Mouse (Mus musculus) olfactory bulb, adult 2 months (tissue): ENCODE measurements around the gene Large1. TPM values are rescaled to one million over a fixed set of nuclear protein-coding genes. Genes with fewer than 3 reads are reported as not detected.
"Not testable (repeated sequence)": the region's sequence is repeated elsewhere in the genome, so short reads cannot be mapped to it uniquely, and the experiment has no call there.

ENCODE experiments used
- H3K27ac ChIP-seq: fragments of 200-500 bp; 2 replicates; pipeline ENCODE4 v1.5.1; 2012; ENCODE audit warnings: low read depth, low read length; ENCODE audit not compliant: insufficient read depth
- H3K4me1 ChIP-seq: fragments of 200-500 bp; 2 replicates; pipeline ENCODE4 v1.6.1; 2012; ENCODE audit warnings: low read length; ENCODE audit not compliant: control insufficient read depth, insufficient read depth
- H3K4me3 ChIP-seq: fragments of 200-500 bp; 2 replicates; pipeline ENCODE4 v1.5.1; 2012; ENCODE audit warnings: mild to moderate bottlenecking, low read depth, low read length, moderate library complexity; ENCODE audit not compliant: insufficient read depth
- CTCF ChIP-seq: fragments of 200-500 bp; IDR thresholded peaks from 2 replicates; pipeline ENCODE4 v1.5.1; 2012; ENCODE audit warnings: low read depth, mild to moderate bottlenecking, low read length, moderate library complexity; ENCODE audit not compliant: insufficient read depth
- POLR2A ChIP-seq: fragments of 200-500 bp; IDR thresholded peaks from 2 replicates; pipeline ENCODE4 v1.6.1; 2012; ENCODE audit warnings: mild to moderate bottlenecking, low read depth, low read length, moderate library complexity; ENCODE audit not compliant: insufficient read depth
- WGBS: fragments of 180-500 bp; shearing (Covaris S2); methylation state at CpG from one replicate; pipeline ENCODE4 v1.1.7; 2018; 5-methylcytosine and 5-hydroxymethylcytosine counted together
- polyA plus RNA-seq: library from polyadenylated mRNA; stranded (reverse); fragments of >200 nt; gene quantifications from 2 replicates; pipeline ENCODE4 v1.2.4, GENCODE M21; 2012; ENCODE audit warnings: low replicate concordance; ENCODE audit not compliant: missing spikeins, insufficient read depth, insufficient read length

Large1 gene
- polyA plus RNA-seq, 1 experiment = not detected

DNA sequence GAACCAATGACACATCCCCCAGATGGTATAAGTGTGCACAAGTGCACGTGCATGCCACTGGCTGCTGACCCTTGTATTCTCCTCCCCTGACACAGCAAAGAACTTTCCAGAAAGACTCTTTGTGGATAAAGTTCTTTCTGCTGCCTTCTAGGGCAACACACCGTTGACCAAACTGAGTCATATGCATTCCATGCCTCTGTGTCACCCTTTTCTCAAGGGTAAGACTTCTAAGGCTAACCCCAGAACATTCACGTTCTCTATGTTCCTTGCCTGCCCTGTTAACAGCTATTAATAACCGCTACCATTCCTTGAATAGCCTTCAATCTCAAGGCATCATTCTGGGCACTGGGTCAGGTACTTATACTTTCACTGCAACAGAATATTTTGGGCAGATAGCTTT lies 77.3 kb downstream of the Large1 start:
- H3K27ac ChIP-seq = no peak overlapping the region
- TF ChIP-seq CTCF (no peak), POLR2A (no peak)
- H3K4me1 ChIP-seq = peaks cover 5% of the 10 kb centered on the region; the same call in 1 of the 2 replicates
- H3K4me3 ChIP-seq = no peak overlapping the region
- 82% methylated on average over 4 of the region's 4 CpGs for WGBS

DNA sequence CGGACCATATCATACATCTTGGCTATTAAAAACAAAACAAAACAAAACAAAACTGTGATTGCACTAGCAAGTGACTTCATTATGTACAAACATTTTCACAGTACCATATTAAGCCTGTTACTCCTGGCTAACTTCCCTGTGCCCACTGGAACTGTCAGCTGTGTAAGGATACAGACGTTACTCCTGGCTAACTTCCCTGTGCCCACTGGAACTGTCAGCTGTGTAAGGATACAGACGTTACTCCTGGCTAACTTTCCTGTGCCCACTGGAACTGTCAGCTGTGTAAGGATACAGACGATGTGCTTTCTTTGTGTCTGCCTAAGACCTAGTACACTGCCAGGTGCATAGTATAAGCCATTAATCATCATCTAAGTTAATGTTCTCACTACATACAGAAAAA lies 77.9 kb downstream of the Large1 start:
- not testable (repeated sequence) for H3K4me1 ChIP-seq, H3K4me3 ChIP-seq, H3K27ac ChIP-seq
- 30% methylated on average over 4 of the region's 4 CpGs for WGBS

DNA sequence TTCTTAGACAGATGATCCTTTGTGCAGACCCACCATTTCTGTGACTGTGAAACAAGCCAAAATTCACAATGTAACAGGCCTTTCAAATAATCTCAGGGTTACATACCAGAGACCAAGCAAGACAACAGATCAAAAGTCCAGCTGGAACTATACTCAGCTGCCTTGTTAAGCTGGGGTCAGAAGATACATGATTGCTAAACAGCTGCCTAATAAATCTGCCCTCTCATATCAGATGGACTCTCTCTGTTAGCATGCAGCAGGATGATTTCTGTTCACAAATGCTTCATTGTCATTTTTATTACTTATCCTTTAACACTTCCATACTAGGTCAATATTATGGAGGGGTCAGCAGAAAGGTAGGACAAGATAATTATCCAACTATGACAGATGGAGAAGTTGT lies 80.2 kb downstream of the Large1 start:
- peaks cover 5% of the 10 kb centered on the region; the same call in 1 of the 2 replicates for H3K4me1 ChIP-seq
- no peak overlapping the region for H3K4me3 ChIP-seq
- TF ChIP-seq POLR2A = no peak
- no peak for TF ChIP-seq CTCF
- no peak overlapping the region for H3K27ac ChIP-seq

DNA sequence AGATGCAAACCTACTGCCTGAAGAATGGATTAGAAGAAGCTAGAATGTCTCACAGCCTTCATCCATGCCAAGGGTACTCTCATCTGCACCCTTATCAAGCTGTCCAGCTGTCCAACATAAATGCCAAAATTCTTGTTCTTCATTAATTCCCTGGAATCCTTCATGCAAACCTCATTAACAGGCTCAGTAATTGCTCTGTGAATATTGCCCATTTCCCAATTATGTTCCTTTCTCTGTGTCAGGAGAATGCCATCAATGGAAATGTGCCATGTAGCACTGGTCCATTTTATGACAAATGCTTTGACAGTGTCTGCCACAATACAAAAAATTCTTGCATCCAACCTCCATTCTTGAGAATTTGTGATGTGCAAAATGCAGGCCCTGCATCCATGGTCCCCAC lies 82.3 kb downstream of the Large1 start:
- no peak overlapping the region for H3K4me3 ChIP-seq
- H3K4me1 ChIP-seq = peaks cover 5% of the 10 kb centered on the region; the same call in 1 of the 2 replicates
- no peak overlapping the region for H3K27ac ChIP-seq
- TF ChIP-seq CTCF (no peak), POLR2A (no peak)

DNA sequence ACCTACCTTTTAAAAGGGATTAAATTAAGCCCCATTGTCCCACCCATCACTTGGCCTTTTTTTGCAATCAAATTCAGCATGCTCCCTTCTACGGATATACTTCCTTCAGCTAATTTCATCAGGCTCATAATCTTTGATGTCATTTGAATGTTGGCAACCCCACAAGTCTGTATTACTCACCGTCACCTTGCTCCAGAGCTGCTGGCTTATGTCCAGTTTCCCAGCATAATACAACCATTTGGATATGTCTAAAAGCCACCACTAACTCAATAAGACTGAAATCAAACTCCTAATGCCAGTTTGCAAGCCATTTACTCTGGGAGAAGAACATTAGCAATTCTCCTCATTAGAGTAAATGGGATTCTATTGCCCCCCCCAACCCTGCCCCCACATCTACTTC lies 95.4 kb downstream of the Large1 start:
- Histone ChIP-seq H3K27ac (no peak overlapping the region), H3K4me1 (no peaks in the 10 kb centered on the region), H3K4me3 (no peak overlapping the region)
- 57% methylated on average over 2 of the region's 2 CpGs for WGBS
- TF ChIP-seq POLR2A (no peak), CTCF (no peak)

DNA sequence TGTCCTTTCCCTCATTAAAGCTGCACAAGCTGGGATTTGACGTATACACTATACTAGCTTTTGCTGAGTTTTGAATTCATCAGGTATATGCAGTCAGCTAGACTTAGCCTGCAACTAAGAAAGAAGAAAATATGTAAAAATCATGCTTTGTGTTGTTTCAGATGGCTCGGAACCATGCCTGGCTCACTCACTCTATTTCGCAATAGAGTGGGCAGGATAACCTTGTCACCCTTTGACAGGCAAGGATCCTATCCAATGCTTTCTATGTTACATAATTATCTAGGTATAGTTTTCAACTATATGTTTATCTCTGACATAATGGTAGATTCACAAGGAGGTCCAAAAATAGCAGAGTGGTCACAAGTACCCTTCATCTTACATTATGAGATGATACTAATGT lies 109.2 kb downstream of the Large1 start:
- TF ChIP-seq POLR2A (no peak), CTCF (no peak)
- H3K4me1 ChIP-seq = no peaks in the 10 kb centered on the region
- 91% methylated on average over 3 of the region's 3 CpGs for WGBS
- H3K4me3 ChIP-seq = no peak overlapping the region
- no peak overlapping the region for H3K27ac ChIP-seq

DNA sequence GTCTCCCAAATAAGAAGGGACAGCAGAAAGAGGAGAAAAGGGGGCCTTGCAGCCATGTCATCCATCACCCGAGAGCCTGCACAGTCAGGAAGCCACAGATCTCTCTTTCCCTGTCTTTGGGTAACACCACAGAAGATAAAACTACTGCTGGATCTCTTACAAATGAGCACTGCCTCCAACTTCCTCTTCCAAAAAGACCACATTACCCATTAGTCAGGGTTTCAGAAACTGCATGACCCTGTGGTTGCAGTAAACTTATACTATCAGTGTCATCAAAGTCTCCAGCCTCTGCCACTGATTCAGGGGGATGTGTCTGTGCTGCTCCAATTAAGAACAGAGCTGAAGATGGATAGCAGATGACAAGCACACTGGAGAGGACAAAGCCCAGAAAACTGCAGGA lies 111.3 kb downstream of the Large1 start:
- WGBS = 93% methylated on average over 1 of the region's 1 CpGs
- no peak overlapping the region for H3K27ac ChIP-seq
- no peaks in the 10 kb centered on the region for H3K4me1 ChIP-seq
- no peak overlapping the region for H3K4me3 ChIP-seq
- TF ChIP-seq POLR2A (no peak), CTCF (no peak)

DNA sequence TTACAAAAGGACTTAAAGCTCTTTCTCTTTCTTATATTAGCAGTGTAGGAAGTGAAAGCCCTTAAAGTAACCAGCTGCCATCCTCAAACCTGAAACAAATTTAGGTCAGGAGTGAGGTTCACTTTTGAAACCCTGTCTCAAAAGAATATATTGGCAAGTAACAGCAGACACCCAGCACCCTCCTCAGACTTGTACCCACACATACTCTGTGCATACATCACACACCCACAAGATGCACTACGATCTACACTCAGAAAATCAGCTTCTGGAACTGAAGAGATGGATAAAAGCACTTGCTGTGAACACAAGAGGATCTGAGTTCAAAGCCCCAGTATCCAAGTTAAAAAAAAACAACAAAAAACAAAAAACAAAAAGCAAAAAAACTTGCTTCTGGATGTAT lies 119.1 kb downstream of the Large1 start:
- TF ChIP-seq CTCF (no peak), POLR2A (no peak)
- Histone ChIP-seq H3K4me3 (no peak overlapping the region), H3K4me1 (no peaks in the 10 kb centered on the region), H3K27ac (no peak overlapping the region)
- WGBS = 60% methylated on average over 1 of the region's 1 CpGs

DNA sequence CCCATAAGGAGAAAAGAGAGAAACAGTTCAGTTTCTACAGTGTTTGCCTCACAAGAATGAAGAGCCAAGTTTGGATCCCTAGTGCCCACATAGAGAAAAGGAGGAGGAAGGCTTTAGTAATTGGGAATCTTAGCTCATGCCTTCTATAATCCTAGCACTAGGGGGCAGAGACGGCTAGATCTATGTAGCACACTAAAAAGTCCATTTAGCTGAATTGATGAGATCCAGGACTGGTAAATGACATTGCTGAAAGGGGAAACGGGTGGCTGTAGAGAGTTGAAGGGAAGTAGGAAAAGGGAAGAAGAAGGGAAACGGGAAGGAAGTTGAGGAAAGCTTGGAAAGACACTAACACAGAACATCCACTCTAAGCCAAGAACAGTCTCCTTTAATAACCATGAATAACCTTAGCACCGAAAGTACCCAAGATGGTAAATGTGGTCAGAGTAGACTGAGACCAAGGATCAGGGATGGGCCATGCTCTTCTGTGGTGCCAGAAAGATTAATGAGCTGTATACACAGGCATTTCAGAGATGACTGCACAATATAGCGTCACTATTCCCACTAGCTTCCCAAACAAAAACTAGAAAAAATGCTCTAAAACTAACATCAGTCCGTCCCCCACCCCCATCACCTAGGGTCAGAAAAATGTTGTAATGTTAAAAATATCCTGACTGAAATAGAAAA lies 119.8 kb downstream of the Large1 start:
- TF ChIP-seq POLR2A (no peak), CTCF (no peak)
- Histone ChIP-seq H3K27ac (no peak overlapping the region), H3K4me1 (no peaks in the 10 kb centered on the region), H3K4me3 (no peak overlapping the region)
- WGBS = 48% methylated on average over 6 of the region's 6 CpGs

DNA sequence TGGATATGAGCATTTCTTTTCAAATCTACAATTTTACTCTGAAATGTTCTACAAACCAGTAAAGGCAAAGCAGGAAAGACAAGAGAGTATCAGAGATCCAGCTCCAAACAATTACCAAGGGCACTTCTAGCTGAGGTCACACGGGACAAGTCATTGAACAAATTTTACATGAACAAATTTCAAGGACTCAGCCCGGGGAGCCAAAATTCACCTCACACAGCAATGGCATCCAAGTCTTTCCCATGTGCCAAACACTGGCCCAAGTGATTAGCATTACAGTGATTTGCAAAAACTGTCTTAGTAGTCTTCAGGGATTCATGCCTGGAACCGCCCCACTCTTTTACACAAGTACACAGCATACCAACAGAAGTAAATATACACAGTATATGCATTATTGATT lies 126.5 kb downstream of the Large1 start:
- no peak for TF ChIP-seq CTCF
- TF ChIP-seq POLR2A = no peak
- no peak overlapping the region for H3K4me3 ChIP-seq
- H3K4me1 ChIP-seq = peaks cover 3% of the 10 kb centered on the region; the same call in 1 of the 2 replicates
- no peak overlapping the region for H3K27ac ChIP-seq
- 60% methylated on average over 3 of the region's 3 CpGs for WGBS
